In genomic region chr6:108206914-108207566, GRCm38 (mm10) we compare ENCODE assay signal across 16 mouse cellular contexts. TPM values are rescaled to one million over a fixed set of nuclear protein-coding genes. Genes with fewer than 3 reads are reported as not detected.
DNase-seq lines count a peak whose midpoint lies in the region; ATAC-seq lines count a peak whose summit lies in the region.
"Had no signal": no experiment of that assay in that cellular context is flagged by ENCODE, and none has a peak within 500 bp of the region (broad histone marks: within the 10 kb centered on the region; RNA-seq: fewer than 3 reads in every experiment).

No protein-coding gene starts in this region.

- H3K36me3 ChIP-seq in liver, embryonic 12.5 days: no peaks in the 10 kb centered on the region
- H3K36me3 ChIP-seq: lung, embryonic 15.5 days; neural tube, embryonic 13.5 days had no signal

- DNase-seq in heart, adult 11 months: peak; percentile 66
- no peak for DNase-seq in heart, postnatal 10 days
- peak; percentile 9 for DNase-seq in 3T3-L1 (ENCODE audit: low read depth, low spot score)
- peak; percentile 90 for DNase-seq in thymus, postnatal 0 days (ENCODE audit: low spot score)
- DNase-seq in ovary, postnatal 14 days (ENCODE audit: low spot score): no peak
- DNase-seq in natural killer cell, adult 2 months (ENCODE audit: low spot score in 2 of 2): no peak
- DNase-seq in spleen, postnatal 10 days (ENCODE audit: low spot score in 2 of 2): no peak
- DNase-seq: adrenal gland, postnatal 10 days; cerebellum, adult 8-10 months; forebrain, postnatal 0 days; heart, postnatal 14 days had no signal

- peaks cover 24% of the 10 kb centered on the region for H3K4me1 ChIP-seq in liver, embryonic 12.5 days

- ATAC-seq in liver, embryonic 12.5 days: peak; percentile 94
- ATAC-seq: forebrain, postnatal 0 days; intestine, embryonic 16.5 days had no signal

- H3K4me2 ChIP-seq in liver, embryonic 12.5 days: 0 out of 2 replicates have a peak overlapping the region, but pooled peaks have one; percentile 8
- H3K4me2 ChIP-seq: hindbrain, embryonic 14.5 days; lung, embryonic 15.5 days; neural tube, embryonic 13.5 days had no signal

- intact Hi-C loops in heart, postnatal 10 days (cut with DNase I): loop anchor here (2.0 kb wide), 1 partner anchor 18 kb away; no protein-coding TSS in a partner anchor

- no peak overlapping the region for H3K9ac ChIP-seq in liver, embryonic 12.5 days
- H3K9ac ChIP-seq: forebrain, postnatal 0 days; hindbrain, embryonic 14.5 days; lung, embryonic 15.5 days; neural tube, embryonic 13.5 days had no signal

- 50% methylated on average over 5 of the region's 5 CpGs for WGBS in liver, embryonic 12.5 days (ENCODE audit: insufficient replicate concordance)

- no peak overlapping the region for H3K4me3 ChIP-seq in liver, embryonic 12.5 days
- H3K4me3 ChIP-seq: lung, embryonic 15.5 days; neural tube, embryonic 13.5 days had no signal

- H3K27me3 ChIP-seq in liver, embryonic 12.5 days (replicated peaks): no peaks in the 10 kb centered on the region
- H3K27me3 ChIP-seq: lung, embryonic 15.5 days had no signal

- peak overlapping the region; percentile 59; the same call in 1 of the 2 replicates for H3K27ac ChIP-seq in liver, embryonic 12.5 days
- H3K27ac ChIP-seq: hindbrain, embryonic 14.5 days; lung, embryonic 15.5 days; neural tube, embryonic 13.5 days had no signal

- no peaks in the 10 kb centered on the region for H3K9me3 ChIP-seq in liver, embryonic 12.5 days (replicated peaks)
- H3K9me3 ChIP-seq: lung, embryonic 15.5 days; neural tube, embryonic 13.5 days had no signal

RNA-seq across cellular contexts. Expression of gene Itpr1, which starts 5.9 kb away (rescaled TPM):
- 10 to 100 TPM; 66.2 TPM for total RNA-seq in heart, postnatal 10 days (2021)
- 5.4 and 5.7 TPM in 2 replicates for polyA plus RNA-seq in liver, embryonic 12.5 days (2016; fragmentation: Nextera tagmentation; extraction: Ambion mirVana)
- 12.1 and 18.0 TPM in 2 replicates for polyA plus RNA-seq in thymus, postnatal 0 days (2015; fragmentation: Nextera tagmentation; extraction: Ambion mirVana)

RNA-seq across cellular contexts. Expression of gene Sumf1, which starts 21.7 kb away (rescaled TPM):
- total RNA-seq in heart, postnatal 10 days (2021): 10 to 100 TPM; 19.9 to 21.6 TPM
- polyA plus RNA-seq in liver, embryonic 12.5 days (2016; fragmentation: Nextera tagmentation; extraction: Ambion mirVana): 11.9 and 12.7 TPM in 2 replicates
- polyA plus RNA-seq in thymus, postnatal 0 days (2015; fragmentation: Nextera tagmentation; extraction: Ambion mirVana): 14.8 and 17.3 TPM in 2 replicates

Comparison
In these comparisons a context has a peak if more than half of its experiments do, and no peak if none do; other contexts are left out.
1. DNase-seq: peak in heart, adult 11 months (single experiment), 3T3-L1 (single experiment) and thymus, postnatal 0 days (single experiment); none in heart, postnatal 10 days (0 of 2), ovary, postnatal 14 days (single experiment), natural killer cell, adult 2 months (0 of 2) and spleen, postnatal 10 days (0 of 2).